Mouse (Mus musculus): ENCODE measurements around the gene Dcn. TPM values are rescaled to one million over a fixed set of nuclear protein-coding genes. Genes with fewer than 3 reads are reported as not detected.

Gene Dcn
- not detected for polyA plus RNA-seq (2017; shearing (Covaris generic))

GRCm38 (mm10) chr10:97479004-97479766 is at the start of gene Dcn:
TSS of gene Dcn (plus strand) at chr10:97479609.

GRCm38 (mm10) chr10:97564957-97565856 is 85.8 kb downstream of the Dcn start, which contains the start of gene Lum:
TSS of gene Lum (plus strand) at chr10:97565128.

Other genes starting within 250 kb of the Dcn start
- gene Lum, start 85.5 kb downstream of the Dcn start, polyA plus RNA-seq (2017; shearing (Covaris generic)): not detected
- not detected for gene Kera, start 127.3 kb downstream of the Dcn start, polyA plus RNA-seq (2017; shearing (Covaris generic))
- gene Epyc, start 164.5 kb downstream of the Dcn start, polyA plus RNA-seq (2017; shearing (Covaris generic)): not detected
- gene Ccer1, start 213.4 kb downstream of the Dcn start, polyA plus RNA-seq (2017; shearing (Covaris generic)): not detected
- gene C030005K15Rik, start 247.1 kb downstream of the Dcn start, polyA plus RNA-seq (2017; shearing (Covaris generic)): not detected

Data from activated CD4-positive, CD25-positive, alpha-beta regulatory T cell, adult 9 weeks (primary cell).